Mouse (Mus musculus) stomach, postnatal 0 days (tissue): ENCODE results near the gene Snx5. TPM values are rescaled to one million over a fixed set of nuclear protein-coding genes. Genes with fewer than 3 reads are reported as not detected.

Source experiments
- ATAC-seq: fragments of 200-750 bp; cut with Nextera tagmentation; 2 replicates; pipeline ENCODE4 v1.8.0; 2017; ENCODE audit not compliant: low FRiP score, low TSS enrichment
- DNase-seq: peaks from one replicate; pipeline ENCODE4 v3.0.0-alpha.2; 2016; ENCODE audit warnings: low spot score
- H3K27ac ChIP-seq: fragments of 300-500 bp; sonication (generic); replicated peaks from 2 replicates; pipeline ENCODE4 v1.5.1; 2014; ENCODE audit warnings: mild to moderate bottlenecking, control low read depth
- H3K27me3 ChIP-seq: fragments of 300-500 bp; sonication (generic); 2 replicates; pipeline ENCODE4 v1.6.1; 2014; ENCODE audit warnings: low read length; ENCODE audit not compliant: control insufficient read depth, insufficient read depth
- H3K36me3 ChIP-seq: fragments of 300-500 bp; sonication (generic); 2 replicates; pipeline ENCODE4 v1.6.1; 2014; ENCODE audit warnings: low read length, mixed read lengths; ENCODE audit not compliant: control insufficient read depth, insufficient read depth
- H3K4me1 ChIP-seq: fragments of 300-500 bp; sonication (generic); replicated peaks from 2 replicates; pipeline ENCODE4 v1.6.1; 2014; ENCODE audit warnings: antibody characterized with exemption; ENCODE audit not compliant: control insufficient read depth, insufficient read depth
- H3K4me2 ChIP-seq: fragments of 300-500 bp; sonication (generic); replicated peaks from 2 replicates; pipeline ENCODE4 v1.6.1; 2014; ENCODE audit warnings: low read depth, mild to moderate bottlenecking, control low read depth, moderate library complexity
- H3K4me3 ChIP-seq: fragments of 300-500 bp; sonication (generic); 2 replicates; pipeline ENCODE4 v1.5.1; 2014; ENCODE audit warnings: low read depth, low read length, control low read depth
- H3K9ac ChIP-seq: fragments of 300-500 bp; sonication (generic); 2 replicates; pipeline ENCODE4 v1.6.1; 2014; ENCODE audit warnings: mild to moderate bottlenecking, low read length, control low read depth, mixed read lengths
- H3K9me3 ChIP-seq: fragments of 300-500 bp; sonication (generic); 2 replicates; pipeline ENCODE4 v1.6.1; 2016; ENCODE audit warnings: low read length; ENCODE audit not compliant: control insufficient read depth
- CTCF ChIP-seq: IDR thresholded peaks from 2 replicates; pipeline ENCODE4 v1.5.1; 2016; ENCODE audit warnings: antibody characterized with exemption, low read depth, mild to moderate bottlenecking, moderate library complexity
- EP300 ChIP-seq: optimal IDR thresholded peaks from 2 replicates; pipeline ENCODE3; 2016; ENCODE audit warnings: antibody characterized with exemption
- WGBS: fragments of 180-500 bp; shearing (Covaris S2); extraction: QIAGEN DNeasy Blood & Tissue Kit; methylation state at CpG from one replicate; pipeline ENCODE4 v1.1.7; 2014; 5-methylcytosine and 5-hydroxymethylcytosine counted together
- polyA plus RNA-seq: library from polyadenylated mRNA; unstranded; fragments of >200 nt; fragmentation: Nextera tagmentation; extraction: Ambion mirVana; gene quantifications from 2 replicates; pipeline ENCODE4 v1.2.1, GENCODE M21; 2015

Gene Snx5
- 63.5 and 64.0 TPM in 2 replicates for polyA plus RNA-seq

GRCm38 (mm10) chr2:144270507-144271420 is at the start of gene Snx5, which contains the start of gene Mgme1:
Gene Snx5, minus strand, starts transcription at chr2:144270906.
Gene Mgme1, plus strand, starts transcription at chr2:144270663.
- DNase-seq: peak; percentile 95
- Histone ChIP-seq H3K36me3 (no peaks in the 10 kb centered on the region), H3K27ac (peak within 1 kb of the TSS; percentile 97), H3K4me2 (peak within 1 kb of the TSS; percentile 82), H3K27me3 (no peaks in the 10 kb centered on the region), H3K9ac (peak within 1 kb of the TSS; percentile 96), H3K9me3 (no peaks in the 10 kb centered on the region), H3K4me3 (peak within 1 kb of the TSS; percentile 84), H3K4me1 (peaks cover 4% of the 10 kb centered on the region; the same call in 1 of the 2 replicates)
- TF ChIP-seq EP300 (peak; percentile 89), CTCF (no peak)
- ATAC-seq: peak; percentile 97
- 1% methylated on average over 82 of the region's 93 CpGs for WGBS

- no peaks in the 10 kb centered on the region for H3K4me1 ChIP-seq
- no peak overlapping the region for H3K9ac ChIP-seq
- WGBS: 79% methylated on average over 2 of the region's 2 CpGs
- no peak overlapping the region for H3K4me2 ChIP-seq
- DNase-seq: no peak
- H3K36me3 ChIP-seq: no peaks in the 10 kb centered on the region
- TF ChIP-seq EP300 (no peak), CTCF (no peak)
- no peaks in the 10 kb centered on the region for H3K27me3 ChIP-seq
- H3K9me3 ChIP-seq: no peaks in the 10 kb centered on the region
- H3K27ac ChIP-seq: no peak overlapping the region
- ATAC-seq: no peak
- H3K4me3 ChIP-seq: no peak overlapping the region
These were observed 40.7 kb upstream of the Snx5 start for GRCm38 (mm10) chr2:144311372-144311771.

GRCm38 (mm10) chr2:144310273-144310672 is 39.6 kb upstream of the Snx5 start:
- Histone ChIP-seq H3K36me3 (no peaks in the 10 kb centered on the region), H3K27me3 (no peaks in the 10 kb centered on the region), H3K4me3 (no peak overlapping the region), H3K4me2 (no peak overlapping the region), H3K9ac (no peak overlapping the region), H3K4me1 (no peaks in the 10 kb centered on the region), H3K27ac (no peak overlapping the region), H3K9me3 (no peaks in the 10 kb centered on the region)
- TF ChIP-seq EP300: no peak
- no peak for TF ChIP-seq CTCF
- ATAC-seq (no peak), DNase-seq (no peak)
- 45% methylated on average over 5 of the region's 5 CpGs for WGBS

GRCm38 (mm10) chr2:144308561-144308960 is 37.9 kb upstream of the Snx5 start:
- H3K27me3 ChIP-seq: no peaks in the 10 kb centered on the region
- ATAC-seq: no peak
- H3K9ac ChIP-seq: no peak overlapping the region
- H3K9me3 ChIP-seq: no peaks in the 10 kb centered on the region
- TF ChIP-seq EP300: no peak
- TF ChIP-seq CTCF: no peak
- no peaks in the 10 kb centered on the region for H3K36me3 ChIP-seq
- no peaks in the 10 kb centered on the region for H3K4me1 ChIP-seq
- no peak overlapping the region for H3K27ac ChIP-seq
- no peak overlapping the region for H3K4me3 ChIP-seq
- no peak for DNase-seq
- 52% methylated on average over 8 of the region's 8 CpGs for WGBS
- H3K4me2 ChIP-seq: no peak overlapping the region

- WGBS: 72% methylated on average over 18 of the region's 18 CpGs
- Histone ChIP-seq H3K4me3 (no peak overlapping the region), H3K27me3 (no peaks in the 10 kb centered on the region), H3K27ac (no peak overlapping the region), H3K9ac (no peak overlapping the region), H3K36me3 (no peaks in the 10 kb centered on the region), H3K4me2 (no peak overlapping the region), H3K9me3 (no peaks in the 10 kb centered on the region), H3K4me1 (no peaks in the 10 kb centered on the region)
- DNase-seq (no peak), ATAC-seq (no peak)
- TF ChIP-seq EP300: no peak
- TF ChIP-seq CTCF: peak; percentile 56
These were observed 35.1 kb upstream of the Snx5 start for GRCm38 (mm10) chr2:144305721-144306294.

- 86% methylated on average over 11 of the region's 11 CpGs for WGBS
- H3K27ac ChIP-seq: no peak overlapping the region
- H3K9ac ChIP-seq: no peak overlapping the region
- no peak overlapping the region for H3K4me2 ChIP-seq
- TF ChIP-seq CTCF (no peak), EP300 (no peak)
- H3K4me1 ChIP-seq: no peaks in the 10 kb centered on the region
- H3K36me3 ChIP-seq: no peaks in the 10 kb centered on the region
- no peaks in the 10 kb centered on the region for H3K27me3 ChIP-seq
- no peaks in the 10 kb centered on the region for H3K9me3 ChIP-seq
- H3K4me3 ChIP-seq: no peak overlapping the region
- DNase-seq (no peak), ATAC-seq (no peak)
These were observed 30.4 kb upstream of the Snx5 start for GRCm38 (mm10) chr2:144301101-144301500.
